Mouse (Mus musculus): ENCODE data around the gene Dennd1b.

Dennd1b gene

GRCm38 (mm10) chr1:138963868-138964458 is 728 bp downstream of the Dennd1b start:
- peak; percentile 45 for DNase-seq

DNA sequence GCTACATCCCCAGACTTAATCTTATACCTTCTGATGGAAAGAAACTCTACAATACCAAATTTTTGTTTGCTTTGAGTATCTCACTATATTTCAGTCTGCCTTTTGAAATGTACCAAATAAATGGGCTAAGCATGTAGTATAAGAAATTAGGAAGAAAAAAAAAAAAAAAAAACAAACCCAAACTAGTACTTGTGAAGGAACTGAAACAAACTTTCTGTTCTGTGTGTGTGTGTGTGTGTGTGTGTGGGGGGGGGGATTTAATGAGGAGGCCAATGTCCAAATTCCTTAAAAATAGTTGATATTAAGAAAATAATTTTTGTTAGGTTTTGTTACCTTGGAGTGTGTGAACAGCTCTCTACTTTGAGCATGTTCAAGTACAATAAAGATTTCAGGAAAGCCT is 1.8 kb downstream of the Dennd1b start:
- no peak for DNase-seq

GRCm38 (mm10) chr1:138965511-138965910 is 2.3 kb downstream of the Dennd1b start:
- DNase-seq: no peak

GRCm38 (mm10) chr1:138967450-138967849 is 4.2 kb downstream of the Dennd1b start:
- DNase-seq: no peak

GRCm38 (mm10) chr1:138970053-138970452 is 6.8 kb downstream of the Dennd1b start:
- no peak for DNase-seq

GRCm38 (mm10) chr1:138973541-138974224 is 10.4 kb downstream of the Dennd1b start:
- no peak for DNase-seq

DNA sequence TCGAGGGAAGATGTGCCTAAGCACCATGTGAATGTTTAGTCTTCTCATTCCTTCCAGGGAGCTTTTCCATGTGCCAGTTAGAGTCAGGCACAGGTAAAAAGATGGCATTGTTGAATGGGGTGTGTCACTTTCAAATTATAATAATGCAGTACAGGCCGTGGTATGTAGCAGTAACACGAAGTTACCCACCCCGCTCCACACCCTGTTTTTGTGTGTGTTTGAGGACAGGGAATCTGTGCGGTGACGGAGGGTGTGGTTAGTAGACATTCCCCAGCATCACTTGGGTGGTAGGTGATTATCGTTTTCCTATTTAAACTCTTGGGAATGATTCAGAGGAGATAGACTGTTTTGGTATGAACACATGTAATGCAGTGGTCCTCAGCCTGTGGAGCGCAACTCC is 11.6 kb downstream of the Dennd1b start:
- DNase-seq: no peak

- DNase-seq: no peak
These were observed 12.7 kb downstream of the Dennd1b start for GRCm38 (mm10) chr1:138975945-138976344.

DNA sequence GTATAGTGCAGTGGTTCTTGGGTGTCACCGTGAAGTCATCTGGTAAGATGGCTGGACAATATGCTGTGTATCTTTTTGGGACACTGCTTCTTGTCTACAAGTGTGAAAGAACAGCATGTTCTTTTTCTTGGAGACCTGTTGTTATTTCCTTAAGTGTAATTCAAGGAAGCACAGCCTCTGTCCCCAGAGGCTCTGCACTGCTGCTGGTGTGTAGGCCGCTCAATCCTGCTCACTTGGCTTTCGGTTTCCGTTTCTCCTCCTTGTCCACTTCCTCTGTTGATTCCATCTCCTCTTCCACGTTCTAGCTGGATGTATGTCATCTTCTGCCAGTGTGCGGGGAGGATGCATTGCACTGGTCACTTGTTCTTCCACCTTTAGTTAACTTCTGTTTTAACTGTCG is 19.0 kb downstream of the Dennd1b start:
- DNase-seq: peak; percentile 28

- DNase-seq: no peak
These were observed 19.4 kb downstream of the Dennd1b start for GRCm38 (mm10) chr1:138982611-138983010.

GRCm38 (mm10) chr1:138983064-138983463 is 19.8 kb downstream of the Dennd1b start:
- no peak for DNase-seq

DNA sequence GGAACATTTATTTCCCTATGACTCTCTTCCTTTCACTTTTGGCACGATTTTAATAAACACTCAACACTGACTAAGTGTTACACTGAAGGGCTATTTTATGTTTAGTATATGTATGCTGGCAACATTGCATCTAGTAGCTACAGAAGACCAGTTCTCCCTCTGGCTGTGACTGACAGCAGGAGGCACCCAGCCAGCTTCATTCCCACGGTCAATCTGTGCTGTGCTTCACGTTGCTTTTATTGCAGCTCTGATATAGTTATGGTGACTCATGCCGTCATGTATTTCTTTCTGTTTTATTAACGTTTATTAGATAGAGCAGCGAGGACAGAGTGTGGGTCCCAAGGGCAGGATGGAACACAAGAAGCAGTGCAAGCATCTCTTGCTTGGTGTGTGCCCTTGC is 20.2 kb downstream of the Dennd1b start:
- no peak for DNase-seq

GRCm38 (mm10) chr1:138984161-138984560 is 20.9 kb downstream of the Dennd1b start:
- no peak for DNase-seq

GRCm38 (mm10) chr1:138992384-138993138 is 29.3 kb downstream of the Dennd1b start:
- peak; percentile 53 for DNase-seq

DNA sequence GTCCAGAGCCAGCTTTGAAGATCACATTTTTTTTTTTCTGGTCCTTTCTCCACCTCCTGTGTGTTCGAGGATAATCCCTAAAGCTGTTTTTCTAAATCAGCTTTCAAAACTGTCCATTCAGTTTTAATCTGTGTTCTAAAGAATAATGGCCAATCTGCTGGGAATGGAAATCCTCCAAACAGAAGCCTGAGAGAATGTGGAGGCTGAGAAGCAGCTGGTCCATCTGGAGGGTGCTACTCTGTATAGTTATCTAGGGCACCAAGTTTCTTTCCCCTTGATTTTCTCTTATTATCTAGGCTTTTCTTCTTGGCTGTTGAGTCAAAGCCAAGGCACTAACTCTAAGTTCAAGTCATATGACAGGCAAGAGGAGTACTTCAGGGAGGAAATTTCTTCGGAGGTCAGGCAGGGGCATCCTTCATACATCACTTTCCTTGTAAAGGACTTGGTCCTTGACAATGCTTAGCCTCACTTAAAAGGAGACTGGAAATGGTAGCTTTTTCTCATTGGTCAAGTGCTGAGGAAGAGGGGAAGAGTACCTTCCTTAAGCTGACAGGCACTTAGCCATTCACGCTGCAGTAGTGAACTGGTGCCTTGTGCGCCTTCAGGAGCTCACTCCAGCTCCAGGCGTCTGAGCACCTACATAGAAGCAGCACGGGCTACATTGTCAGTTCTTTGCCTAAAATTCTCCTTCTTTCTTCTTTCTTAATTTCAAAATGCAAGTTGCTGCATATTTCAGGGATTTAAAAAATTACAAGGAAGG is 32.6 kb downstream of the Dennd1b start:
- no peak for DNase-seq

DNA sequence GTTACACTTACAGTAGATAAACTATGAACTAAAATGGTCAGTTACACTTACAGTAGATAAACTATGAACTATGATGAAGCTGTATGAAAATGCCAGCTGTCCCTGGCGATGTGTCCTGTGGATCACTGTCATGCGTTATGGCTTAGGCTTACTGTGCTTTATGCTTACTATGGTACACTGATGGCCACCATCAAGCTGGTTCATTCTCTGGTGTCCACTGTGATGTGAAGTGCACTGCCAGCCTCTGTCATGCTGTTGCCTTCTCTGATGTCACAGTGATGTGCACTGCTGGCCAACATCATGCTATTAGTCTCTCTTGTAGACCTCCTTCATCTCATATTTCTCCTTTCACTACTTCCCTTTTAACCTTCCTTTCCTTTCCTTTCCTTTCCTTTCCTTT is 33.4 kb downstream of the Dennd1b start:
- no peak for DNase-seq

GRCm38 (mm10) chr1:139000675-139001379 is 37.6 kb downstream of the Dennd1b start:
- no peak for DNase-seq

DNA sequence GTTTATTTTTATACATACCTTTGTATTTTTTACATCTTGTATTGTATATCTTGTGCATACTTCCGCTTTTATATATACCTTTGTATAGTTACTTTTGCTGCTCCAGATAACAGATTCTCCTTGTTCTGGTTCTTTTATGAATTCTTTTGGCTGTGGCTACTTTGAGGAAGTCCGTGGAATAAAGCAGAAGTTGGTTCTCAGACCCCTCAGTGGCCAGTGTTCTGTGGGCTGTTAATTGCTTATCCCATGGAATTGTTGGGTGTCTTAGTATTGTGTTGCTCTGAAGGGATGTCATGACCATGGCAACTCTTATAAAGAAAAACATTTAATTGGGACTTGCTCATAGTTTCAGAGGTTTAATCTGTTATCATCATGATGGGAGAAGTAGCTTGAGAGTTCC is 40.3 kb downstream of the Dennd1b start:
- DNase-seq: no peak

GRCm38 (mm10) chr1:139006000-139006399 is 42.8 kb downstream of the Dennd1b start:
- DNase-seq: no peak

DNA sequence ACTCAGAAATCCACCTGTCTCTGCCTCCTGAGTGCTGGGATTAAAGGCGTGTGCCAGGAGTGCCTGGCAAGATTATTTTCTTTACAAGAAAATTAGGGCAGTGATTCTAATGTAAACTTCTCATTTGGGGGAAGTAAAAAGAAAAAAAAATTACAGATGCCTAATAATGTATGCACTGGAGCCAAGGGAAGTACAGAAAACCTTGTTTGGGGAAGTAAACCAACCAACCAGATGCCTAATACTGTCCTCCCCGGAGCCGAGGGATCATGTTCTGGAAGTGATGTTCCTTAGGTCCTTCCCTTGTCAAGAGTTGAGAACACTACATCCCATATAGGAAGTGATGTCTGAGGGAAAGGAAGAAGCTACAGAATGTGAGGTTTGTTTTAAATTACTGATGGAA is 44.2 kb downstream of the Dennd1b start:
- DNase-seq: no peak

- no peak for DNase-seq
These were observed 52.0 kb downstream of the Dennd1b start for GRCm38 (mm10) chr1:139015118-139015788.

GRCm38 (mm10) chr1:139021298-139021697 is 58.1 kb downstream of the Dennd1b start:
- no peak for DNase-seq
